Mouse (Mus musculus): ENCODE measurements at regions not wholly inside any gene's neighbourhood (a gene's known extent, or its start where the extent isn't known, plus 50 kb on each side); places are given as distances from the start of the nearest gene placed in this dataset.

DNA sequence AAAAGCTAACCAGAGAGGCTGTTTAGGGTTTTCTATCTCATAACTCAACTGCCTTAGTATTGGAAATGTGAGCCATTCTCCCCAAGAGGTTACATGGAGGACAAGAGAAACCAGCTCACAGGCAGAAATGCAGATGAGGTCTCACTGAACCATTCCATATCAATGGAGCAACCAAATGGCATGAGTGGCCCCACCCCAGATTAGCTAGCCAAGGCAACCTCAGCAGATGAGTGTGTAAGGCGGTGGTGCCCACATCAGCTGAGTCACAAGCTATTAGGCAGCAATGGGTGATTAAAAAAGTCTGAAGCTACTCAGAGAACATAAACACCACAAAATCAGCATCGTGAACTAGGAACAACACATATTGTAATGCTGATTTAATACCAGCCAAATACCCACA, 133.2 kb downstream of the Lpin1 start:
- Histone ChIP-seq H3K4me1 (no peaks in the 10 kb centered on the region), H3K9ac (no peak overlapping the region), H3K27ac (no peak overlapping the region), H3K36me3 (no peaks in the 10 kb centered on the region), H3K4me3 (no peak overlapping the region), H3K27me3 (no peaks in the 10 kb centered on the region), H3K9me3 (replicated peaks) (no peaks in the 10 kb centered on the region), H3K4me2 (replicated peaks) (no peak overlapping the region)
- ATAC-seq (ENCODE audit: low FRiP score) = no peak
- 89% methylated on average over 2 of the region's 2 CpGs for WGBS

GRCm38 (mm10) chr12:16474361-16475080, 136.2 kb downstream of the Lpin1 start:
- Histone ChIP-seq H3K9me3 (replicated peaks) (no peaks in the 10 kb centered on the region), H3K27ac (no peak overlapping the region), H3K36me3 (no peaks in the 10 kb centered on the region), H3K9ac (no peak overlapping the region), H3K4me1 (no peaks in the 10 kb centered on the region), H3K27me3 (no peaks in the 10 kb centered on the region), H3K4me2 (replicated peaks) (no peak overlapping the region), H3K4me3 (no peak overlapping the region)
- 88% methylated on average over 4 of the region's 4 CpGs for WGBS
- no peak for ATAC-seq (ENCODE audit: low FRiP score)

GRCm38 (mm10) chr12:16457419-16457818, 153.3 kb downstream of the Lpin1 start:
- no peak overlapping the region for H3K27ac ChIP-seq
- H3K27me3 ChIP-seq = no peaks in the 10 kb centered on the region
- no peak overlapping the region for H3K9ac ChIP-seq
- H3K4me3 ChIP-seq = no peak overlapping the region
- no peak overlapping the region for H3K4me2 ChIP-seq (replicated peaks)
- WGBS = 87% methylated on average over 6 of the region's 6 CpGs
- no peak for ATAC-seq (ENCODE audit: low FRiP score)
- H3K9me3 ChIP-seq (replicated peaks) = no peaks in the 10 kb centered on the region
- no peaks in the 10 kb centered on the region for H3K36me3 ChIP-seq
- H3K4me1 ChIP-seq = no peaks in the 10 kb centered on the region

DNA sequence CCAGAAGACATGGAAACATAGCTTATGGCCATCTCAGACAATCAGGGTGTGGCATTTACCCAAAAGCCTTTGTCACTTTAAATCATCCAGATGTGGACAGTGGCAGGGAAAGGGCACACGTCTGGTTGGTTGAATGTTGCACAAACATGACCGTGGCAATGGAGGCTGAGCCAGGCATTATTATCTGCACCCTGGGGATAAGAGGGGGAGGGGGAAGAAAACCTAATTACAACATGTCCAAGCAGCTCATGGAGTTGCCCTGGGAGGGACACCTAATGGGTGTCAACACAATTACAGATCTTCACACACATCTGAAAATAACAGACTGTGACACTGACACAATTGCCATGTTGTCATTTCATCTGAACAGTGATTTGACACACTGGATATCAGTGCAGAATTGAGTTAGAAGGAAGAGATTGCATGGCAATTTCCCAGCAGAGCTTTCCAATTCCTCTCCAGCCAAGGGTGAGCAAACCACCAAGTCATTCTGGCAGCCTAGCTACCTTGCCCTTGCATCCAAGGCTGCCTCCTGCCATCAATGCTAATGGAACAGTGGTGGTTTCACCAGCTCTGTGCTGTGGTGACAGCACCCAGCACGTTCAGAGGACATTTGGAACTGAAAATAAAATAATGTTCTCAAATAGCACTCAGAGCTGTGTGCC, 159.9 kb downstream of the Lpin1 start:
- peaks cover 7% of the 10 kb centered on the region; the same call in 1 of the 2 replicates for H3K9me3 ChIP-seq (replicated peaks)
- no peaks in the 10 kb centered on the region for H3K27me3 ChIP-seq
- no peak overlapping the region for H3K9ac ChIP-seq
- no peak overlapping the region for H3K4me2 ChIP-seq (replicated peaks)
- H3K4me1 ChIP-seq = no peaks in the 10 kb centered on the region
- no peak for ATAC-seq (ENCODE audit: low FRiP score)
- no peak overlapping the region for H3K4me3 ChIP-seq
- H3K36me3 ChIP-seq = no peaks in the 10 kb centered on the region
- 55% methylated on average over 3 of the region's 3 CpGs for WGBS
- no peak overlapping the region for H3K27ac ChIP-seq

GRCm38 (mm10) chr12:16438717-16439116, 172.0 kb downstream of the Lpin1 start:
- Histone ChIP-seq H3K27me3 (no peaks in the 10 kb centered on the region), H3K27ac (no peak overlapping the region), H3K4me3 (no peak overlapping the region), H3K9me3 (replicated peaks) (no peaks in the 10 kb centered on the region), H3K36me3 (no peaks in the 10 kb centered on the region), H3K9ac (no peak overlapping the region), H3K4me2 (replicated peaks) (no peak overlapping the region), H3K4me1 (no peaks in the 10 kb centered on the region)
- WGBS = 78% methylated on average over 5 of the region's 5 CpGs
- no peak for ATAC-seq (ENCODE audit: low FRiP score)

DNA sequence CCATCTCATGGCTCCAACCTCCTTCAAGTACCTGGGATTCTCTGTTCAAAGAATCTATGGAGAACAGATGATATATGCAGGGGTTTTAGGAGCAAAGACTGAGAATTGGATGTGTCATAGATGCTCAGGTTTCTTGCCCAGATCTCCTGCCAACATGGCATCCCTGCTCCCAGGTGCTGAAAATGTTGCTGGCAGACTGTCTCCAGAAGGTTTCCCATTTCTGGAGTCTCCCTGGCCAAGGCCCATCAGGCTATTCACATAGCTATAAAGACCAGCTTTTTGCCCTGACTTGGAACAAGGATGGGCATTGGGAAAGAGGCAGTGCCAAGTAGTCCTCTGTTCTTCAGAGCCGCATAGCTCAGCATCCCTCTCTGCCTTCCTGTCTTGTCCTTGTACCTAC, 173.8 kb downstream of the Lpin1 start:
- H3K9me3 ChIP-seq (replicated peaks) = no peaks in the 10 kb centered on the region
- 97% methylated on average over 1 of the region's 1 CpGs for WGBS
- no peaks in the 10 kb centered on the region for H3K36me3 ChIP-seq
- H3K27me3 ChIP-seq = no peaks in the 10 kb centered on the region
- no peak overlapping the region for H3K27ac ChIP-seq
- H3K4me3 ChIP-seq = no peak overlapping the region
- ATAC-seq (ENCODE audit: low FRiP score) = no peak
- H3K4me2 ChIP-seq (replicated peaks) = no peak overlapping the region
- no peaks in the 10 kb centered on the region for H3K4me1 ChIP-seq
- no peak overlapping the region for H3K9ac ChIP-seq

DNA sequence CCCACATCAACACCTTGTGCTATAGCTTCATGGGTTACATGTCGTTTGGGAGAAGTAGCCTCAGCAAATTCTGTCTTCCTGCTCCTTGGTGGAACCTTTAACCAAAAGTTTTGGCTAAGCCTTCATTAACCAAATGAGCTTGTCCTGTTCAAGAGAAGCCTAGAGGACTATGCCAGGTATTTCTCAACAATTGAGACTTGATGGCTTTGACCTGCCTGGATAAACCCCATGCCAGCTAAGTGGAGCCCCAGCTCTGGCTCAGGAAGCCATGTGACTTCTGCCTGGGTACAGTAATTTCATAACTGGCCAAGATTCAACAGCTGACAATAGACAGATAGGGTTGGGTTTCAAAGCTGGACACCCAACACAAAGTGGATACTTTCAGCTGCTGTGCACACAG, 174.5 kb downstream of the Lpin1 start:
- WGBS = 87% methylated on average over 1 of the region's 1 CpGs
- Histone ChIP-seq H3K4me1 (no peaks in the 10 kb centered on the region), H3K27me3 (no peaks in the 10 kb centered on the region), H3K4me3 (no peak overlapping the region), H3K27ac (no peak overlapping the region), H3K36me3 (no peaks in the 10 kb centered on the region), H3K9ac (no peak overlapping the region), H3K4me2 (replicated peaks) (no peak overlapping the region), H3K9me3 (replicated peaks) (no peaks in the 10 kb centered on the region)
- no peak for ATAC-seq (ENCODE audit: low FRiP score)

DNA sequence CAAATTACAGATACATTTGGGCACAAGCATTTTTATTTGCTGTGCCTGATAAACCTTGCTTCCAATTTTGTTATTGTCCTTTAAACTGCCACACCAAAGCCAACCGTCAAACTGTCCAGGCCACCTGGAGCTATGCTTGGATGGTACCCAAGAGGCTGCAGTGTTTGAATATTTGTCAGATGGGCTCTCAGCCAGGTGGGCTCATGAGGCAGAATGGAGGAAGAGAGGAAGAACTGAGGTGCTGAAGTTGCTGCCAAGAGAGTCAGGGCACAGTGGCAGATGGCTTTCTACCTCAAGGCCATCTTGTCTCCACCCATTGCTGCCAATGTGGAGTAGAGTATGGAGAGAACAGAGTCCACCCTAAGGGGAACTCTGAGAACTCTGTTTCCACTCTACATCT, 176.0 kb downstream of the Lpin1 start:
- Histone ChIP-seq H3K36me3 (no peaks in the 10 kb centered on the region), H3K4me3 (no peak overlapping the region), H3K4me2 (replicated peaks) (no peak overlapping the region), H3K9ac (no peak overlapping the region), H3K27ac (no peak overlapping the region), H3K4me1 (no peaks in the 10 kb centered on the region), H3K27me3 (no peaks in the 10 kb centered on the region), H3K9me3 (replicated peaks) (no peaks in the 10 kb centered on the region)
- 73% methylated on average over 1 of the region's 1 CpGs for WGBS
- no peak for ATAC-seq (ENCODE audit: low FRiP score)

DNA sequence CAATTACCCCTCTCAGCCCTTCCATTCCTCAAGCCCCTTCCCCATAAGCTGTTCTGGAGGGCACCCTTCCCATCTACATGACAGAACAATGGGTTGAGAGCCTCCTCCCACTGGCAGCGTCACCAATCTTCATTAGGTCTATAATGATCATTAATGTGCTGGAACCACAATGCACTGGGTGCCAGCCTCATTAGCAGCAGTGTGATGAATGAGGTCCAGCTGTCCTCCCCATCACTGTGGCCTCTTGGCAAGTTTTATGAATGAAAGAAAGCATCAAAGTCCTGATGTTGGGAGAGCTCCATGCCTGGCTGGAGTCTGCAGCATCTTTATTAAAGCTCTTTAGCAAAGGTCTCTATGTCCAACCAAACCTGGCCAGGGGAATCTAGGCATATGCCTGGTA, 176.5 kb downstream of the Lpin1 start:
- ATAC-seq (ENCODE audit: low FRiP score) = peak; percentile 89
- Histone ChIP-seq H3K27me3 (no peaks in the 10 kb centered on the region), H3K4me3 (no peak overlapping the region), H3K27ac (no peak overlapping the region), H3K4me2 (replicated peaks) (no peak overlapping the region), H3K9me3 (replicated peaks) (no peaks in the 10 kb centered on the region), H3K9ac (no peak overlapping the region), H3K36me3 (no peaks in the 10 kb centered on the region), H3K4me1 (no peaks in the 10 kb centered on the region)
- WGBS = 38% methylated on average over 1 of the region's 1 CpGs

DNA sequence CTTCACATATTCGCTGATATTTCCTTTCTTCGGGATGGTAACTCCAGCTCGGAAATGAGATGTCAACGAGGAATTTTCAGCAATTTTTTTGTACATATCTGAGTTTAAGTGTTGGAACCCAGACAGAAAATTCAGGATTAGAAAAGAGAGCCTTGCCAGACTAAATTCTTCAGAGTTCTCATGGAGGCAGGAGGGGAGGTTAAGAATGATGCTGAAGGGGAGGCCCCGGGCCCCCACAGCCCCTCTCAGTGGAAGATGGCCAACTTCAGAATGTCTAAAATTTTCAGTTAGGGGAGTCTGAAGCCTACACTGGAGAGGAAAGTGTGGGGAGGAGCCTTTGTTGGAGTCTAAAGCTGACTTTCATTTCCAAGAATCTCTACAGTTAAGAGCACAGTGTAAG, 184.8 kb downstream of the Lpin1 start:
- Histone ChIP-seq H3K4me1 (no peaks in the 10 kb centered on the region), H3K4me3 (no peak overlapping the region), H3K4me2 (replicated peaks) (no peak overlapping the region), H3K9ac (no peak overlapping the region), H3K36me3 (no peaks in the 10 kb centered on the region), H3K9me3 (replicated peaks) (no peaks in the 10 kb centered on the region), H3K27ac (no peak overlapping the region), H3K27me3 (no peaks in the 10 kb centered on the region)
- 90% methylated on average over 5 of the region's 5 CpGs for WGBS
- no peak for ATAC-seq (ENCODE audit: low FRiP score)

- no peaks in the 10 kb centered on the region for H3K9me3 ChIP-seq (replicated peaks)
- H3K4me1 ChIP-seq = no peaks in the 10 kb centered on the region
- H3K4me3 ChIP-seq = no peak overlapping the region
- no peaks in the 10 kb centered on the region for H3K27me3 ChIP-seq
- H3K27ac ChIP-seq = no peak overlapping the region
- no peak overlapping the region for H3K4me2 ChIP-seq (replicated peaks)
- H3K9ac ChIP-seq = no peak overlapping the region
- WGBS = 94% methylated on average over 4 of the region's 4 CpGs
- ATAC-seq (ENCODE audit: low FRiP score) = no peak
- H3K36me3 ChIP-seq = no peaks in the 10 kb centered on the region
These were observed 186.2 kb downstream of the Lpin1 start for GRCm38 (mm10) chr12:16424526-16424925.

DNA sequence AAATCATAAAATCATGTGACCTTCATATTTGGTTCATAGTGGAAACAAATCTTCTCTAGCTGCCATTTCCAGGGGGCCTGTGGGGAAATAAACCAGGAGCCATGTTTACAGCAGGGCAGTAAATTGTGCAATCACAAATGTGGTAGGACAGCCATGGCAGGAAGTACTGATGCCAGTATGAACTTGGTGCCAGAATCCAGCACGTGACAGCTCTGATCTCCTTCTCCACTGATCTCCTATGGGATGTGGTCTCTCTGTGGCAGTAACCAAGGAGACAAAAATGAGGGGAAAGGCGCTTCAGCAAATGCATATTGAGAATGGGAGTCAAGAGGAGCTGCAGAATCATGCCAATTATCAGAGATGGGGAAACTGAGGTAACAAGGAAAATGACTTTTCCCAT, 215.0 kb downstream of the Lpin1 start:
- Histone ChIP-seq H3K4me1 (no peaks in the 10 kb centered on the region), H3K4me3 (no peak overlapping the region), H3K27me3 (no peaks in the 10 kb centered on the region), H3K9ac (no peak overlapping the region), H3K4me2 (replicated peaks) (no peak overlapping the region), H3K27ac (no peak overlapping the region), H3K9me3 (replicated peaks) (no peaks in the 10 kb centered on the region), H3K36me3 (no peaks in the 10 kb centered on the region)
- WGBS = 75% methylated on average over 2 of the region's 2 CpGs
- ATAC-seq (ENCODE audit: low FRiP score) = no peak

- Histone ChIP-seq H3K4me1 (no peaks in the 10 kb centered on the region), H3K9ac (no peak overlapping the region), H3K4me2 (replicated peaks) (no peak overlapping the region), H3K27ac (no peak overlapping the region), H3K27me3 (no peaks in the 10 kb centered on the region), H3K9me3 (replicated peaks) (no peaks in the 10 kb centered on the region), H3K36me3 (no peaks in the 10 kb centered on the region), H3K4me3 (no peak overlapping the region)
- ATAC-seq (ENCODE audit: low FRiP score) = no peak
These were observed 217.9 kb downstream of the Lpin1 start for GRCm38 (mm10) chr12:16392851-16393250.
